Mouse (Mus musculus) CD4-positive, CD25-positive, alpha-beta regulatory T cell, adult 4 months (primary cell): Measurements from ENCODE around the gene Arrb2. TPM values are rescaled to one million over a fixed set of nuclear protein-coding genes. Genes with fewer than 3 reads are reported as not detected.

Experiments used
- polyA plus RNA-seq, 2 experiments: library from polyadenylated mRNA; unstranded; fragments of 100-300 nt; shearing (Covaris generic); gene quantifications; one replicate each; pipeline ENCODE4 v1.2.1; 2017

Arrb2 gene
- polyA plus RNA-seq, 2 experiments from 2014 or later: 47.0 to 64.1 TPM

Other genes with a start within 250 kb of the Arrb2 start
- gene Slc16a11, start 219.9 kb upstream of the Arrb2 start, polyA plus RNA-seq: not detected
- 1 to 10 TPM; 2.7 to 3.9 TPM for gene Slc16a13, start 211.6 kb upstream of the Arrb2 start, polyA plus RNA-seq
- gene Bcl6b, start 202.8 kb upstream of the Arrb2 start, polyA plus RNA-seq: under 1 TPM; 0.31 to 0.56 TPM
- 100 to 1,000 TPM; 123 to 141 TPM for gene 0610010K14Rik, start 194.7 kb upstream of the Arrb2 start, polyA plus RNA-seq
- gene Gm21988, start 192.8 kb upstream of the Arrb2 start, polyA plus RNA-seq: 1 to 10 TPM; 3.3 to 5.3 TPM
- 100 to 1,000 TPM; 218 TPM for gene Rnasek, start 192.8 kb upstream of the Arrb2 start, polyA plus RNA-seq
- gene Alox12, start 177.3 kb upstream of the Arrb2 start, polyA plus RNA-seq: under 1 TPM in 1 of 2 experiments, not detected in 1; 0.31 TPM
- gene Alox12e, start 110.0 kb upstream of the Arrb2 start, polyA plus RNA-seq: not detected
- gene Alox15, start 80.6 kb upstream of the Arrb2 start, polyA plus RNA-seq: not detected
- gene Pelp1, start 22.6 kb upstream of the Arrb2 start, polyA plus RNA-seq: 1 to 10 TPM; 4.4 to 7.7 TPM
- gene Med11, start 19.3 kb downstream of the Arrb2 start, polyA plus RNA-seq: 10 to 100 TPM; 84.3 to 85.7 TPM
- not detected for gene Zmynd15, start 26.8 kb downstream of the Arrb2 start, polyA plus RNA-seq
- gene Cxcl16, start 27.3 kb downstream of the Arrb2 start, polyA plus RNA-seq: under 1 TPM; 0.43 to 0.87 TPM
- 1 to 10 TPM in 1 of 2 experiments, under 1 TPM in 1; 1.00 to 2.5 TPM for gene Tm4sf5, start 72.6 kb downstream of the Arrb2 start, polyA plus RNA-seq
- not detected for gene Vmo1, start 82.0 kb downstream of the Arrb2 start, polyA plus RNA-seq
- gene Gltpd2, start 86.6 kb downstream of the Arrb2 start, polyA plus RNA-seq: not detected
- gene Psmb6, start 92.7 kb downstream of the Arrb2 start, polyA plus RNA-seq: 100 to 1,000 TPM; 378 to 439 TPM
- not detected for gene Gm40193, start 100.3 kb downstream of the Arrb2 start, polyA plus RNA-seq
- 1 to 10 TPM; 2.7 to 3.9 TPM for gene Pld2, start 107.4 kb downstream of the Arrb2 start, polyA plus RNA-seq
- 1 to 10 TPM; 5.6 to 8.4 TPM for gene Mink1, start 130.2 kb downstream of the Arrb2 start, polyA plus RNA-seq
- under 1 TPM in 1 of 2 experiments, not detected in 1; 0.71 TPM for gene 4930544D05Rik, start 183.2 kb downstream of the Arrb2 start, polyA plus RNA-seq
- 1 to 10 TPM; 1.4 to 2.1 TPM for gene Chrne, start 186.6 kb downstream of the Arrb2 start, polyA plus RNA-seq
- under 1 TPM; 0.39 to 0.43 TPM for gene Gp1ba, start 206.5 kb downstream of the Arrb2 start, polyA plus RNA-seq
- 100 to 1,000 TPM; 389 to 496 TPM for gene Rnf167, start 214.6 kb downstream of the Arrb2 start, polyA plus RNA-seq
- 100 to 1,000 TPM in 1 of 2 experiments, 10 to 100 TPM in 1; 84.0 to 102 TPM for gene Slc25a11, start 214.8 kb downstream of the Arrb2 start, polyA plus RNA-seq
- gene Pfn1, start 222.0 kb downstream of the Arrb2 start, polyA plus RNA-seq: 1,000 to 10,000 TPM; 2,750 to 3,189 TPM
- gene Eno3, start 224.6 kb downstream of the Arrb2 start, polyA plus RNA-seq: 10 to 100 TPM; 32.6 to 32.7 TPM
- gene Spag7, start 236.8 kb downstream of the Arrb2 start, polyA plus RNA-seq: 100 to 1,000 TPM; 126 to 132 TPM